Mouse (Mus musculus): ENCODE results near the gene Uggt2.
"Not testable (repeated sequence)": the region's sequence is repeated elsewhere in the genome, so short reads cannot be mapped to it uniquely, and the experiment has no call there.

Gene Uggt2

DNA sequence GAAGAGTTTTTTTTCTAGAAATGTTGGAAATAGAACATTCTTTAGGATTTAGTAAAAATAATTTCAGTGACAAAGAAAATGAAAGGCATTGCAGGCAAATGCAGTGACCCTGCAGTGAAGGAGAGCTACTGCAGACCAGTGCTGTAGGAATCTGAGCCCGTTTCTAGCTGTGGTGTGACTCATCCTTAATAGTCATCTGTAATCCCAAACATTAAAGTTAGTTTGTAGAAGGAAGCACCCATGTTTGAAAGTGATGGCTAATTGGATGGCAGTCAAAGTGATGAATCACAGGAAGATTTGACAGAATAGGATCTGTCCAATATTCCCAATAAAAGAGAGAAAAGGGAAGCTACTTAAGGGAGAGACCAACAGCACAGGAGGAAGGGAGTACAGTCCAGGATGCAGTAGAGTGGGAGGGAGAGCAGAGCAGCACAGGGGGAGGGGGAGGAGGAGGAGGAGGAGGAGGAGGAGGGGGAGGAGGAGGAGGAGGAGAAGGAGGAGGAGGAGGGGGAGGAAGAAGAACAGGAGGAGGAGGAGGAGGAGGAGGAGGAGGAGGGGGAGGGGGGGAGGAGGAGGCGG is 71.5 kb downstream of the Uggt2 start:
- no peak for DNase-seq

GRCm38 (mm10) chr14:119027130-119027529 is 72.1 kb downstream of the Uggt2 start:
- peak; percentile 57 to 62 for DNase-seq

- DNase-seq = peak in 1 of 2 experiments; percentile 42
These were observed 73.3 kb downstream of the Uggt2 start for GRCm38 (mm10) chr14:119025889-119026288.

GRCm38 (mm10) chr14:119013549-119013948 is 85.7 kb downstream of the Uggt2 start:
- DNase-seq = peak in 1 of 2 experiments; percentile 13

DNA sequence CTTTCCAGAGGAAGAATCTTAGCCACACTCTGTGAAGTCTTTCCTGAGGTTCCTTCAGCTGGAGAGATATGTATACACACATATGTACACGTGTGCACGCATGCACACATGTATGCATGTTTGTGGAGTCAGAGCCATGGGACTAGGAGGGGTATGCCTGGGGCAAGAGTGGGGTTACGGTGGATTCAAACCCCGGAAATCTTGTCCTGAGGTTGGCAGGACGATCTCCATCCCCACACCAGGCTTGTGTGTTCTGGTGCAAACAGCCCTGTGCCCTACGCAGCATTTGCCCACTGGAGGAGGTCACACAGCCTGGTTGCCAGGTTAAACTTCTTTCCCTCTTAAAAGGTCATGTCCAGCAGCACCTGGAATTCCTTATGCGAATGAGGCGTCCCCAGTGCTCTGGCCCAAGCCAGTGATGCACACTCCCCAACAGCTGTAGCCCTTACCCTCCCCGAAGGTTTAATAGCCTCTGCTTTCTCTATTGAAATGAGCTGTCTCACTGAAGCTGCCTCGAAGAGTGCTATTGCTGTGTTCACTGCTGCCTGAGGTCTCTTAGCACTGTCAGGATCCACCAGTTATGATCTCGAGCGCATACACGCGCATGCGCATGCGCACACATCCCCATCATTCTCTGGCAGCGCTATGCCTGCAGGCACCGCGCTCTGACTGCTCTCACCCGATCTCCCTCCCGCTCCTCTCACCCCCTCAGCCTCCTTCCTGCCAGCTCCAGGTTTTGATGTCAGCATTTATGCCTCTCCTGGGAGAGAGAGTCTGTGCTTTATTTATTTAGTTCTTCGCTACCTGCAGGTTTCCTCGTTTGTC is 86.4 kb downstream of the Uggt2 start:
- peak; percentile 85 to 86 for DNase-seq

GRCm38 (mm10) chr14:119009531-119009930 is 89.7 kb downstream of the Uggt2 start:
- no peak for DNase-seq

DNA sequence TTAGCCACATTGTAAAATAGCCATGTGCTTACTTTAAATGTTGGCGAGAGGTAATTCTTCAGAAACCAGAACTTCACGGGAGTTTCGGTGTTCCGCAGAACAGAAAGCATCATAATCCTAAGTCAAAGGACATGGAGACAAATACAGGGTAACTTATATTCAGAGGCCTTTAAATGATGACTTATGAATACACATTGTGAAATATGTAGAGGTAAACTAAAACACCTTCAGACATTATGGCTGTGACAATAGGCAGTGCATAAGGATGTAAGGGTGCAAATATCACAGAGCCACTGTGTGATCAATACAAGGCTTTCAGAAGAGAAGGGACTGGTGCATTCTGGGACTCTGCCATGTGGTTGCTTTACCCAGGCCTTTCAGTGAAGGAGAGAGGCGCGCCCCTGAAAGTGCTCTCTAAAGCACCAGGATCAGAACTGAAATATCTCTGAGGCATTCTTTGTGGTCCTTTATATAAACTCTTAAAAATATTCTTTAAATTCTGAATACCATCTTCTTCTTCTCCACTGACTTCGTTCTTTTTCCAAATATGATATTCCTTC is 91.1 kb downstream of the Uggt2 start:
- peak in 1 of 2 experiments; percentile 25 for DNase-seq

DNA sequence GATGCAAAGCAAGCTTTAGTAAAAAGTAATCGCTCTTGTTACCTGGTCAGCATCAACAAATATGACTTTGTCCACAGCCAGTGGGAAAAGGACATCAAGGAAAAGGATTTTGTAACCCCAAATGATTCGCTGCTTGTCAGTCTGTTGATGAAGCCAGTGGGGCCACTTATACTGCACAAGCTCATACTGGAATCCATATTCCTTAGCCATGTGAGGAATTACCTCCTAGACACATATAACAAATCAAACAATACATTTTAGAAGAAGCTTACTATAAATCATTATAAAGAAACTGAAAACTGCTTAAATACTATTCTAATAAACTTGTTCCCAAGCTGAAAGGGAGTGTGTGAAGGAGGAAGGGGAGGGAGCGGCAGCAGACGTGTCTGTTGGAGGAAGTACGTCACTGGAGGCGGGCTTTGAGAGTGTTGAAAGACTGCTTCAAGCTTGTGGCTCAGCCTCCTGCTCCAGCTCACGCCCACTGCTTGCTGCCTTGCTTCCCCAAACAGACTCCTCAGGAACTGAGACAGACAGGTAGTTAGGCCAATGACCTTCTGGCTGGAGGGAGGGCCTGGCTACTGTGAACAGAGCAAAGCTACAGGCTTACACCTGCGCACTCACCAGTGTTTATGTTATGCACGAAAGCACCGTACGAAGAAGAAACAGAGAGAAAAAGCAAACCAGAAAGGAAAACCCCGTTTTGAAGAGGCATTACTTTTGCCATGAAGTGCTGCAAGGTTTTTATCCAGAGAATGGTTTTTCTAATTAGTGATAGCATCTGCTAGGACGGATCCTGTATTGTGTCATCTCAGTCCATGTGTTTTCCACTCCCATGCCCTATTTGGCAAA is 91.9 kb downstream of the Uggt2 start:
- peak; percentile 99 for DNase-seq

GRCm38 (mm10) chr14:119006441-119007102 is 92.7 kb downstream of the Uggt2 start:
- DNase-seq = peak; percentile 50 to 60

GRCm38 (mm10) chr14:119005834-119006233 is 93.4 kb downstream of the Uggt2 start:
- DNase-seq = peak; percentile 24 to 32

- peak in 1 of 2 experiments; percentile 39 for DNase-seq
These were observed 95.9 kb downstream of the Uggt2 start for GRCm38 (mm10) chr14:119003320-119003719.

- DNase-seq = no peak
These were observed 103.9 kb downstream of the Uggt2 start for GRCm38 (mm10) chr14:118995226-118995925.

- DNase-seq = no peak
These were observed 111.4 kb downstream of the Uggt2 start for GRCm38 (mm10) chr14:118987523-118988496.

DNA sequence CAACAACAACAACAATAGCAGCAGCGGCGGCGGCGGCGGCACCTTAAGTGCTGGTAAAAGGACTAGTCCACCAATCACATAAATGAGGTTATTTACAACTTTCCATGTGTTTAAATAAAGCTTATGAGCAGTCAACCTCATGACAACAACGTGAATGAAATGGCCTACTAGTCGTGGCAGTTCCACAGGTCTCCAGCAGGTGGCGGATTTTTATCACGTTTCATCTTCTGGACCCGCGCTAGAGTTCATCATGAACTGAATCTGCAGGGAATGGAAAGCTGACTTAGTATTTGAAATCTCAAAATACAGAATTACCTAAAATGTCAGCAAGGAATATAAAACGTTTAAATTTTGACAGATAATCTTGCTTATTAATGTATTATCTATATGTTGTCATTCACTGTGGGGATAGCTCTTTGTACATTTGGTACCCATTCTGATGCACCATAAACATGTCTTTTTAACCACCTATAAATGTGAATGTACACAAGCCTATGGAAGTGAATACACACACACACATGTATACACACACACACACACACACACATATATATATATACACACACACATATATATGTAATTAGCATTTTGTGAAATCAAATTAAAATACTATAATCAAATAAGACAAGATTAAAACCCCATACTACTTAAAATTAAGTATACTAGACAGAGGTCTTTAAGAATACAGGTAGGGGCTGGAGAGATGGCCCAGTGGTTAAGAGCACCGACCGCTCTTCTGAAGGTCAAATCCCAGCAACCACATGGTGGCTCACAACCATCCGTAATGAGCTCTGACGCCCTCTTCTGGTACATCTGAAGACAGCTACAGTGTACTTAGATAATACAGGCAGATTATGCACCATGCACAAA is 112.3 kb downstream of the Uggt2 start:
- DNase-seq = peak; percentile 86 to 89

DNA sequence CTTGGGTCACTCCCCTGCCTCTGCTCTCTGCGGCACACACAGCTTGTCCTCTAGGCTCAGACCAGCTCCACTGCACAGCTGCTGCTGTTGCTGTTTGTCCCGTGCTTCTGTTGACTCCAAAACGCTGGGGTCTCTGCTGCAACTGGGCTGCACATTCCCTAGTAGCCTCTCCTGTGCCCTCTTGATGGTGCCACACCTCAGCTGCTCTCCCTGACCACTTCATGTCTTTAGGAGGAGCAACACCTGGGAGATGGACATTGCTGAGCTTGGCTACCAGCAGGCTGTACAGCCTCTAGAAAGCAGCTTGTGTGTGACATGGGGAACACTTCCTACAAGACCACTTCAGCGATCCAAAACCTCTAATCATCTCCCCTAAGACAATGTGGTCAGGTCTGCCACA is 115.1 kb downstream of the Uggt2 start:
- no peak for DNase-seq

GRCm38 (mm10) chr14:118983396-118983795 is 115.8 kb downstream of the Uggt2 start:
- no peak for DNase-seq

DNA sequence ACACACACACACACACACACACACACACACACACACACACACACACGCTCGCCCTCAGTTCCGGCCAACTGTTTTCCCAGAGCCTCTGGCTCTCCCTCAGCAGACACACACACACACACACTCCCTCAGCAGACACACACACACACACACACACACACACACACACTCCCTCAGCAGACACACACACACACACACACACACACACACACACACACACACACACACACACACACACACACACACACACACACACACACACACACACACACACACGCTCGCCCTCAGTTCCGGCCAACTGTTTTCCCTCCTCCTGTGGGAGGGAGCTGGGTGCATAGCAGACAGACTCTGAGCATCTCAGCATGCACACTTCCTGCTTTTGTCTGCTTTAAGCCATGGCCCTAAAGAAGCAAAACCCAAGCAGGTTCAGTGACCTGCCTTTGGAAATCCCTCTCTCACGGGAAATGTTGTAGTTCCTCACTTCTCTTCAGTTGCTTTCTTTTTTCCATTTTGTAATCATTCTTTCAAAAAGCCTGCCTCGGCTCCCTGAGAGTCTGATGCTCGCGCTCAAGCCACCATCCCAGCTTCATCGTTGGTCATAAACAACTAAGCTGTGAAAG is 116.7 kb downstream of the Uggt2 start:
- DNase-seq = peak in 1 of 2 experiments; percentile 12

- not testable (repeated sequence) for DNase-seq
These were observed 117.4 kb downstream of the Uggt2 start for GRCm38 (mm10) chr14:118981711-118982428.

Data from cerebellum, postnatal 14 days (tissue).